Comparison of ENCODE assay signal across 14 mouse cellular contexts in genomic region chr13:62331786-62332185, GRCm38 (mm10).
DNase-seq lines count a peak whose midpoint lies in the region.
"Had no signal": no experiment of that assay in that cellular context is flagged by ENCODE, and none has a peak within 500 bp of the region (broad histone marks: within the 10 kb centered on the region; RNA-seq: fewer than 3 reads in every experiment).

No protein-coding gene starts in this region.

- DNase-seq in ES-CJ7 (ENCODE audit: low read depth, low spot score), result peak; percentile 66
- DNase-seq in R1 (ENCODE audit: low read depth, low spot score), result peak; percentile 25
- DNase-seq in kidney, postnatal 14 days, result no peak
- no peak for DNase-seq in spleen, postnatal 10 days (ENCODE audit: low spot score in 2 of 2)
- DNase-seq in thymus, postnatal 10 days (ENCODE audit: low spot score in 2 of 2), result no peak
- DNase-seq: adrenal gland, adult 8-10 months; adrenal gland, postnatal 14 days; adrenal gland, postnatal 36 days; cerebellum, adult 11-12 months; cerebellum, adult 2 months; cerebellum, adult 9-10 months; cerebellum, postnatal 10 days; cerebellum, postnatal 25 days; forebrain, postnatal 0 days had no signal

Comparison
In these comparisons a context has a peak if more than half of its experiments do, and no peak if none do; other contexts are left out.
1. DNase-seq: peak in ES-CJ7 (single experiment) and R1 (single experiment); none in kidney, postnatal 14 days (single experiment), spleen, postnatal 10 days (0 of 2) and thymus, postnatal 10 days (0 of 2).